ENCODE assay signal across 8 mouse cellular contexts in the genomic region with DNA sequence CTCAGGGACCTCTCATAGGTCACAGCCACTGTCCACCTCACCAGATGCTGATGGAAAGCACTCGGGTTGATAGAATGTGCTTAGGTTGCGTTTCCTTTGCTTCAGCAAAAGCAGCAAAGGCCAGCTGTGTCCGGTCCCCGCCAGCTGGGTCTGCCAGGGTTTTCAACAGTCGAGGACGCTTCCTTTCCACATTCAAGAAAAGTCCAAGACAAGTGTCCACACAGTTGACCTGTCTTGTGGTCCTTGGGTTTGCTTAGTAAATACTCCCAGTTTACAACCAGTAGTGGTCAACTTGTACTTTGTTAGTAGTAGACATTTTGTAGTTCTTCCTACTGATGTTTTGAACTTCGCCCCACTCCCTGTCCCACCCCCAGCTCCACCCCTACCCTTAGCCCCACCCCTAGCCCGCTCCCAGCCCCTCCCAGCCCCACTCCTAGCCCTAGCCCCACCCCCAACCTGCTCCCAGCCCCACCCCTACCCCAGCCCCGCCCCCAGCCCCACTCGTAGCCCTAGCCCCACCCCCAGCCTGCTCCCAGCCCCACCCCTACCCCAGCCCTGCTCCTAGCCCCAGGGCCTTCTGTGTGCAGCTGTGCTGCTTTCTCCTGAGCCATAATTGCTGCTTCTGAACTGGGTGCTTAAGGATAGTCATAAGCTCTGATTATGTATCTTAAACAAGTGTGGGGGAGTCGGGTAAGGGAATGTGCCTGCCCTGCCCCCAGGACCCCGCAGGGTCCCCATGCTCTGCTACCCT. TPM values are rescaled to one million over a fixed set of nuclear protein-coding genes. Genes with fewer than 3 reads are reported as not detected.
DNase-seq lines count a peak whose midpoint lies in the region; ATAC-seq and TF ChIP-seq lines count a peak whose summit lies in the region.

No protein-coding gene starts in this region.

- WGBS in heart, postnatal 0 days = 59% methylated on average over 12 of the region's 12 CpGs
- 45% methylated on average over 12 of the region's 12 CpGs for WGBS in large intestine, adult 2 months
- 65% methylated on average over 12 of the region's 12 CpGs for WGBS in midbrain, embryonic 10.5 days

- no peak for TF ChIP-seq CTCF in E14TG2a.4 (conservative IDR thresholded peaks at IDR 0.05; ENCODE audit: low read length)
- no peak for TF ChIP-seq CTCF in heart, postnatal 0 days (IDR thresholded peaks at IDR 0.05; ENCODE audit: low read depth)

- H3K9ac ChIP-seq in heart, postnatal 0 days (replicated peaks; ENCODE audit: low read depth, low read length) = no peak overlapping the region

- H3K36me3 ChIP-seq in E14TG2a.4 (ENCODE audit: insufficient read depth, low read length) = peaks cover 96% of the 10 kb centered on the region
- peaks cover 44% of the 10 kb centered on the region for H3K36me3 ChIP-seq in heart, postnatal 0 days (replicated peaks; ENCODE audit: control insufficient read depth, insufficient read depth, low read length)
- H3K36me3 ChIP-seq in midbrain, embryonic 10.5 days = peaks cover 33% of the 10 kb centered on the region

- peak; percentile 36 for DNase-seq in c-Kit-positive CD71-positive TER-119-positive erythroid progenitor cells, embryonic 14.5 days (ENCODE audit: low spot score)
- DNase-seq in heart, postnatal 0 days (ENCODE audit: low spot score) = no peak
- DNase-seq in large intestine, adult 2 months (ENCODE audit: low read depth, low spot score) = peak; percentile 27
- no peak for DNase-seq in midbrain, embryonic 10.5 days (ENCODE audit: low spot score)
- DNase-seq in ovary, postnatal 14 days (ENCODE audit: low spot score) = no peak
- no peak for DNase-seq in MN1 (ENCODE audit: low spot score)
- DNase-seq in left cerebral cortex, postnatal 14 days (ENCODE audit: low spot score in 2 of 2) = no peak

- intact Hi-C loops in left cerebral cortex, postnatal 14 days (cut with DNase I) = no loop called here

- no peak overlapping the region for H3K4me2 ChIP-seq in heart, postnatal 0 days (ENCODE audit: low read depth, low read length)

- no peak overlapping the region for H3K27ac ChIP-seq in heart, postnatal 0 days (ENCODE audit: low read depth)
- peak overlapping the region; percentile 1; the same call in 1 of the 2 replicates for H3K27ac ChIP-seq in midbrain, embryonic 10.5 days (replicated peaks)

- TF ChIP-seq EP300 in heart, postnatal 0 days (IDR thresholded peaks at IDR 0.05; ENCODE audit: low read depth) = no peak

- no peaks in the 10 kb centered on the region for H3K9me3 ChIP-seq in E14TG2a.4 (ENCODE audit: low read length)
- no peaks in the 10 kb centered on the region for H3K9me3 ChIP-seq in heart, postnatal 0 days (replicated peaks; ENCODE audit: control insufficient read depth, low read length)
- no peaks in the 10 kb centered on the region for H3K9me3 ChIP-seq in midbrain, embryonic 10.5 days (replicated peaks)

- peaks cover 47% of the 10 kb centered on the region for H3K4me1 ChIP-seq in E14TG2a.4 (replicated peaks; ENCODE audit: low read depth, low read length)
- no peaks in the 10 kb centered on the region for H3K4me1 ChIP-seq in heart, postnatal 0 days (ENCODE audit: control insufficient read depth, insufficient read depth)
- peaks cover 25% of the 10 kb centered on the region for H3K4me1 ChIP-seq in midbrain, embryonic 10.5 days

- H3K4me3 ChIP-seq in E14TG2a.4 (replicated peaks; ENCODE audit: low read length) = peak overlapping the region; percentile 45
- no peak overlapping the region for H3K4me3 ChIP-seq in heart, postnatal 0 days (ENCODE audit: low read depth, low read length)
- H3K4me3 ChIP-seq in midbrain, embryonic 10.5 days = no peak overlapping the region

- no peaks in the 10 kb centered on the region for H3K27me3 ChIP-seq in E14TG2a.4 (ENCODE audit: insufficient read depth, low read length)
- no peaks in the 10 kb centered on the region for H3K27me3 ChIP-seq in heart, postnatal 0 days (ENCODE audit: control insufficient read depth, insufficient read depth, low read length)
- H3K27me3 ChIP-seq in midbrain, embryonic 10.5 days (ENCODE audit: low read depth, poor library complexity, severe bottlenecking) = no peaks in the 10 kb centered on the region

- peak; percentile 40 for ATAC-seq in heart, postnatal 0 days (ENCODE audit: insufficient read depth, low read depth)

RNA-seq across cellular contexts. Expression of a gene that starts 41.0 kb away (rescaled TPM):
- total RNA-seq in heart, postnatal 0 days (2014; rRNA removed; ENCODE audit: low replicate concordance) = 268 and 306 TPM in 2 replicates
- 42.8 and 43.2 TPM in 2 replicates for polyA plus RNA-seq in heart, postnatal 0 days (2015; fragmentation: Nextera tagmentation; extraction: Ambion mirVana)
- 26.6 and 33.0 TPM in 2 replicates for polyA plus RNA-seq in large intestine, adult 2 months (2012; rRNA removed)
- polyA plus RNA-seq in midbrain, embryonic 10.5 days (2016; fragmentation: Nextera tagmentation; extraction: Ambion mirVana) = 18.6 and 25.3 TPM in 2 replicates
- total RNA-seq in left cerebral cortex, postnatal 14 days (2021) = 10 to 100 TPM; 16.2 to 16.7 TPM

Comparison
In these comparisons a context has a peak if more than half of its experiments do, and no peak if none do; other contexts are left out.
1. DNase-seq: peak in c-Kit-positive CD71-positive TER-119-positive erythroid progenitor cells, embryonic 14.5 days (single experiment) and large intestine, adult 2 months (single experiment); none in heart, postnatal 0 days (single experiment), midbrain, embryonic 10.5 days (single experiment), ovary, postnatal 14 days (single experiment), MN1 (single experiment) and left cerebral cortex, postnatal 14 days (0 of 2).